29 mouse cellular contexts compared by ENCODE assay signal in the genomic region with DNA sequence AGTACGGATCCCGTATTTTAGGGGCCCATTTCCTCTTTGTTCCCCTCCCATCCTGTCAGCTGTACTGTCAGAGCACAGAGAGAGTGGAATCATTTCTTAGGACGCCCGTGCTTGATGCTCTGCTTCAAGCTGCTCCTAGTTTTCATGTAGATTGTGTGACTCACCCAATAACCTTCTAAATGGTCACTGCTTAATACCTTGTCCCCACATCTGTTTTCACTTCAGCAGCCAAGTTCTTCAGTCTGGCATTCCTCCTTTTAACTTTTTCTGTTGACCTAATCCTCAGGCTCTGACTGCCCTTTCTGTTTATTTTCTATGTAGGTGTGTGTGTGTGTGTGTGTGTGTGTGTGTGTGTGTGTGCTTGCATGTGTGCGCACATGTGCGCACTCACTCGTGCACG. TPM values are rescaled to one million over a fixed set of nuclear protein-coding genes. Genes with fewer than 3 reads are reported as not detected.
A peak's percentile ranks its signal among the peaks of the same experiment; 100 is the strongest.
DNase-seq lines count a peak whose midpoint lies in the region; ATAC-seq and TF ChIP-seq lines count a peak whose summit lies in the region.
"Had no signal": no experiment of that assay in that cellular context is flagged by ENCODE, and none has a peak within 500 bp of the region (broad histone marks: within the 10 kb centered on the region; RNA-seq: fewer than 3 reads in every experiment).

No protein-coding gene starts in this region.

- no peaks in the 10 kb centered on the region for H3K9me3 ChIP-seq in limb, embryonic 14.5 days (ENCODE audit: control insufficient read depth, low read length)
- no peaks in the 10 kb centered on the region for H3K9me3 ChIP-seq in midbrain, embryonic 10.5 days (replicated peaks)
- no peaks in the 10 kb centered on the region for H3K9me3 ChIP-seq in liver, embryonic 12.5 days (replicated peaks)
- H3K9me3 ChIP-seq: G1E; heart, embryonic 10.5 days; hindbrain, embryonic 15.5 days had no signal

- peak overlapping the region; percentile 20; the same call in 1 of the 2 replicates for H3K27ac ChIP-seq in embryonic fibroblast, embryonic 13.5 days (ENCODE audit: insufficient read depth, low read length)
- H3K27ac ChIP-seq in limb, embryonic 14.5 days (replicated peaks; ENCODE audit: low read depth, low read length): peak overlapping the region; percentile 55; the same call in 1 of the 2 replicates
- H3K27ac ChIP-seq in midbrain, embryonic 10.5 days (replicated peaks): no peak overlapping the region
- no peak overlapping the region for H3K27ac ChIP-seq in liver, embryonic 12.5 days
- H3K27ac ChIP-seq: heart, embryonic 10.5 days; hindbrain, embryonic 15.5 days; left cerebral cortex, adult 2 months; liver, embryonic 14.5 days had no signal

- H3K36me3 ChIP-seq in limb, embryonic 14.5 days (ENCODE audit: control insufficient read depth, insufficient read depth, low read length): peaks cover 11% of the 10 kb centered on the region
- H3K36me3 ChIP-seq in midbrain, embryonic 10.5 days: peaks cover 18% of the 10 kb centered on the region
- H3K36me3 ChIP-seq in liver, embryonic 12.5 days: no peaks in the 10 kb centered on the region
- H3K36me3 ChIP-seq: G1E had no signal

- no peak for TF ChIP-seq CTCF in embryonic fibroblast, embryonic 13.5 days (IDR thresholded peaks at IDR 0.05; ENCODE audit: borderline replicate concordance, insufficient read depth, low read length)

- no peak overlapping the region for H3K4me2 ChIP-seq in limb, embryonic 14.5 days (replicated peaks; ENCODE audit: low read depth, low read length, severe bottlenecking)
- H3K4me2 ChIP-seq in liver, embryonic 12.5 days: no peak overlapping the region
- H3K4me2 ChIP-seq: hindbrain, embryonic 15.5 days; lung, embryonic 14.5 days had no signal

- no peak overlapping the region for H3K4me3 ChIP-seq in embryonic fibroblast, embryonic 13.5 days (ENCODE audit: insufficient read depth, low read length)
- no peak overlapping the region for H3K4me3 ChIP-seq in limb, embryonic 14.5 days (replicated peaks; ENCODE audit: low read length)
- H3K4me3 ChIP-seq in midbrain, embryonic 10.5 days: no peak overlapping the region
- no peak overlapping the region for H3K4me3 ChIP-seq in liver, embryonic 12.5 days
- H3K4me3 ChIP-seq: heart, embryonic 10.5 days; hindbrain, embryonic 15.5 days; left cerebral cortex, adult 2 months had no signal

- WGBS in limb, embryonic 14.5 days: 43% methylated on average over 8 of the region's 8 CpGs
- 82% methylated on average over 8 of the region's 8 CpGs for WGBS in midbrain, embryonic 10.5 days
- WGBS in liver, embryonic 12.5 days (ENCODE audit: insufficient replicate concordance): 64% methylated on average over 8 of the region's 8 CpGs

- H3K27me3 ChIP-seq in limb, embryonic 14.5 days (ENCODE audit: control insufficient read depth, insufficient read depth, low read length): no peaks in the 10 kb centered on the region
- no peaks in the 10 kb centered on the region for H3K27me3 ChIP-seq in midbrain, embryonic 10.5 days (ENCODE audit: low read depth, poor library complexity, severe bottlenecking)
- H3K27me3 ChIP-seq in liver, embryonic 12.5 days (replicated peaks): no peaks in the 10 kb centered on the region
- H3K27me3 ChIP-seq: hindbrain, embryonic 15.5 days had no signal

- H3K4me1 ChIP-seq in embryonic fibroblast, embryonic 13.5 days (ENCODE audit: control insufficient read depth, insufficient read depth, low read length): peaks cover 16% of the 10 kb centered on the region
- peaks cover 34% of the 10 kb centered on the region for H3K4me1 ChIP-seq in limb, embryonic 14.5 days (ENCODE audit: control insufficient read depth, insufficient read depth, low read length)
- peaks cover 32% of the 10 kb centered on the region for H3K4me1 ChIP-seq in midbrain, embryonic 10.5 days
- H3K4me1 ChIP-seq in liver, embryonic 12.5 days: peaks cover 12% of the 10 kb centered on the region

- peak; percentile 53 for DNase-seq in heart, adult 11 months
- no peak for DNase-seq in heart, adult 8-10 months (ENCODE audit: low spot score)
- DNase-seq in limb, embryonic 14.5 days (ENCODE audit: low spot score): no peak
- no peak for DNase-seq in right cerebral cortex, adult 18-20 months
- no peak for DNase-seq in midbrain, embryonic 10.5 days (ENCODE audit: low spot score)
- DNase-seq: adrenal gland, adult 2 months; B cell, adult 2 months; cerebellum, adult 2 months; cerebellum, postnatal 25 days; forebrain, postnatal 0 days; heart, postnatal 4 days; kidney, adult 8-10 months; kidney, postnatal 10 days; left cerebral cortex, postnatal 4 days; lung, embryonic 14.5 days; midbrain, embryonic 14.5 days; right cerebral cortex, postnatal 25 days had no signal

- no peak for TF ChIP-seq POLR2A in embryonic fibroblast, embryonic 13.5 days (IDR thresholded peaks at IDR 0.05; ENCODE audit: low read depth, low read length)
- TF ChIP-seq POLR2A in limb, embryonic 14.5 days (IDR thresholded peaks at IDR 0.05; ENCODE audit: borderline replicate concordance, extremely low read depth, insufficient read depth, insufficient read length): no peak

- H3K9ac ChIP-seq in limb, embryonic 14.5 days (ENCODE audit: low read depth, low read length, severe bottlenecking): no peak overlapping the region
- H3K9ac ChIP-seq in liver, embryonic 12.5 days: no peak overlapping the region
- H3K9ac ChIP-seq: forebrain, postnatal 0 days; hindbrain, embryonic 15.5 days; liver, embryonic 14.5 days; lung, embryonic 14.5 days had no signal

- ATAC-seq in limb, embryonic 14.5 days (ENCODE audit: low FRiP score, low read depth): no peak
- no peak for ATAC-seq in liver, embryonic 12.5 days
- ATAC-seq: forebrain, postnatal 0 days had no signal

RNA-seq across cellular contexts. Expression of a gene that starts 4.6 kb away (rescaled TPM):
- total RNA-seq in heart, adult 8-10 months (2022): 1 to 10 TPM; 3.7 to 6.6 (median 4.6) TPM
- 5.3 and 8.6 TPM in 2 replicates for polyA plus RNA-seq in embryonic fibroblast, embryonic 13.5 days (2011; ENCODE audit: insufficient read length, low read depth, missing spikeins)
- 14.9 and 17.9 TPM in 2 replicates for polyA plus RNA-seq in limb, embryonic 14.5 days (2012; rRNA removed)
- polyA plus RNA-seq in limb, embryonic 14.5 days (2014; fragmentation: Nextera tagmentation; extraction: Ambion mirVana): 13.2 and 18.9 TPM in 2 replicates
- polyA plus RNA-seq in midbrain, embryonic 10.5 days (2016; fragmentation: Nextera tagmentation; extraction: Ambion mirVana): 23.3 and 27.1 TPM in 2 replicates
- 1.7 and 2.1 TPM in 2 replicates for polyA plus RNA-seq in liver, embryonic 12.5 days (2016; fragmentation: Nextera tagmentation; extraction: Ambion mirVana)
- total RNA-seq: CH12.LX had no signal
- polyA plus RNA-seq: G1E had no signal

RNA-seq across cellular contexts. Expression of a gene that starts 32.9 kb away (rescaled TPM):
- total RNA-seq in heart, adult 8-10 months (2022): 100 to 1,000 TPM in 1 of 4 experiments, 10 to 100 TPM in 3; 24.3 to 119 (median 52.8) TPM
- not detected in 2 replicates for polyA plus RNA-seq in embryonic fibroblast, embryonic 13.5 days (2011; ENCODE audit: insufficient read length, low read depth, missing spikeins)
- 0.24 and 0.33 TPM in 2 replicates for polyA plus RNA-seq in limb, embryonic 14.5 days (2012; rRNA removed)
- polyA plus RNA-seq in limb, embryonic 14.5 days (2014; fragmentation: Nextera tagmentation; extraction: Ambion mirVana): 0.25 and 0.52 TPM in 2 replicates
- polyA plus RNA-seq in midbrain, embryonic 10.5 days (2016; fragmentation: Nextera tagmentation; extraction: Ambion mirVana): 0.62 and 2.0 TPM in 2 replicates
- 0.41 and 0.63 TPM in 2 replicates for polyA plus RNA-seq in liver, embryonic 12.5 days (2016; fragmentation: Nextera tagmentation; extraction: Ambion mirVana)
- total RNA-seq: CH12.LX; forebrain, postnatal 0 days; G1E; gastrocnemius, postnatal 4 days; heart, postnatal 4 days; left cerebral cortex, postnatal 4 days; megakaryocyte, adult 5-6 weeks had no signal
- polyA plus RNA-seq: forebrain, postnatal 0 days; G1E; heart, embryonic 16.5 days; hindbrain, embryonic 15.5 days; midbrain, embryonic 14.5 days; neural tube, embryonic 11.5 days had no signal

Comparison
In these comparisons a context has a peak if more than half of its experiments do, and no peak if none do; other contexts are left out.
1. H3K27ac ChIP-seq: peak in embryonic fibroblast, embryonic 13.5 days (single experiment) and limb, embryonic 14.5 days (single experiment); none in midbrain, embryonic 10.5 days (single experiment) and liver, embryonic 12.5 days (single experiment).